Mouse (Mus musculus) spleen, adult 2 months (tissue): ENCODE data around the gene Zcchc24.

Experiments used
- CTCF ChIP-seq: fragments of 200-500 bp; IDR thresholded peaks from 2 replicates; pipeline ENCODE4 v1.5.1; 2011; ENCODE audit warnings: mild to moderate bottlenecking, inconsistent platforms; ENCODE audit not compliant: insufficient read depth, insufficient read length, insufficient replicate concordance; ENCODE audit errors: extremely low read depth
- POLR2A ChIP-seq: fragments of 200-500 bp; IDR thresholded peaks from 2 replicates; pipeline ENCODE4 v1.6.1; 2011; ENCODE audit warnings: low read depth, low read length, inconsistent platforms

DNA sequence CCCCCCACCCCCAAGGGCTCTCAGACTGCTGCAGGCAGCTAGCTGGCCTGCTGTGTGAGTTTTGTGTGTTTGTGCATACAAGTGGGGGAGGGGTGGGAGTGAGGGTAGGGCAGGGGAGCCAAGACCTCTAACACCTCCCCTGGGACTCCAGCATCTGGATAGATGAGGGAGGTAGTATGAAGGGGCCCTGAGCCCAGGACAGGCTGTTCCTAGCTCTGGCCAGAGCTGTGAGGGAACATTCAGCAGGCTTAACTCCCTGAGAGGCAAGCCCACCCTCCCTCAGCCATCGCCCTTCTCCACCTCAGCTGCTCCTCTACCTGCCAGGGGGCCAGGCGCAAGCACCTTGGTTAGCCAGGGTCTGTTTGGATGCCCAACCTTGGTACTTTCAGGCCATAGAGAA is 59.9 kb downstream of the Zcchc24 start:
- TF ChIP-seq CTCF, result no peak
- no peak for TF ChIP-seq POLR2A
